Mouse (Mus musculus) cerebellum, adult (tissue): ENCODE results near the gene Myo1e.

Experiments used
- ATAC-seq: cut with Nextera tagmentation; 2 replicates; pipeline ENCODE4 v1.9.2; 2017; ENCODE audit warnings: mild to moderate bottlenecking, moderate library complexity, mixed read lengths; ENCODE audit not compliant: insufficient number of reproducible peaks, low FRiP score, low TSS enrichment

Gene Myo1e

DNA sequence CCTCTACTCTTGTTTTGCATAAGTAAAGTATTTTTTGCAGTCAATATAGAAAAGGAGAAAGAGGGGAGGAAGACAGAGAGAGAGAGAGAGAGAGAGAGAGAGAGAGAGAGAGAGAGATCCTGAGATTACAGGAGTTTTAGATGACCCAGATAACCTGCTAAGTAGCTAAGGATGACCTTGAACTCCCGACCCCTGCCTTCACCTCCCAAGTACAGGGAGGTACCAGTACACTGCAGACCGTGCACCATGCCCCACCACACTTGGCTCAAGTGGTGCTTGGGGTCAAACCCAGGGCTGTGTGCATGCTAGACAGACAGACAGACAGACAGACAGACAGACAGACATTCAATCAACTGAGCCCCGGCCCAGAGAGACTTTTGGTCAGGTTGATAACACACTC, 69.9 kb downstream of the Myo1e start:
- no peak for ATAC-seq

DNA sequence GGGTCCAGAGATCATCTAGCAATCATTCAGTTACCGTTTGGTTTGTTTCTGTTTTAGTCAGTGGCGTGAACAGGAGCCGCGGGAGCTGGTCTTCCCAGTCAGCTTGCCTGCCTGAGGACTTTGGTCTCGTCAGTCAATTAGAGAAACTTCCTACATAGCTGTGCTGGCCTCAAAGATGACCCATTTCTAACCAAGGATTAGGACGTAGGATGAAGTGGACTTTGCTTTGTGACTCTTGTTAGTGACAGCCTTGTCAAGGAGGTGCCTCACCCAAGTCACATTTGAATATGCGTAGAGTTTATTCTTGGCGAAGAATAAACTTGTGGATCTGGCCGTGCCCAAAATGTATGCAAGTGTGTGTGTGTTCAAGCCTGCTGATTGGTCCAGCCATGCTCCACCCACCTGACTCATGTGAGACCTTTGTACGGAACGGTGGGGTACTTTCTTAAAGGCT, 70.4 kb downstream of the Myo1e start:
- no peak for ATAC-seq

DNA sequence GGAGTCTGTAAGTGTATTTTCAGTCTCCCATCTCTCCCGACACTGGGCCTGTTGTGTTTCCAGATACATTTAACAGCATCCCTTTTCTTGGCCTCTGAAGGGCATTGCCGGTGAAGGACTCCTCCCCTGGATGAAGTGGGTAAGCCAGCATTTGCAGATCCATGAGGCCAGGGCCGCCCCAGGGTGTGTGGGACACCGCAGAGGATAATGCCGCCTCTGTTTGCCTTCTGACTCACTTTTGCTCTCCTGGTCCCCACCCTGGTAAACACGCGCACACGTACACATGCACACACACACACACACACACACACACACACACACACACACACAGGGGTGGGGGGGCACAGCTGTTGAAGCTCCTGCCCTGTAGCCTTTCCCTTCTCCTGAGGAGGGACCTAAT, 74.3 kb downstream of the Myo1e start:
- ATAC-seq: no peak

- no peak for ATAC-seq
These were observed 75.0 kb downstream of the Myo1e start for GRCm38 (mm10) chr9:70282107-70282506.

GRCm38 (mm10) chr9:70283151-70283550, 76.0 kb downstream of the Myo1e start:
- no peak for ATAC-seq

GRCm38 (mm10) chr9:70284584-70285140, 77.5 kb downstream of the Myo1e start:
- ATAC-seq: no peak

GRCm38 (mm10) chr9:70290785-70291184, 83.6 kb downstream of the Myo1e start:
- no peak for ATAC-seq

GRCm38 (mm10) chr9:70296916-70297315, 89.8 kb downstream of the Myo1e start:
- ATAC-seq: no peak

DNA sequence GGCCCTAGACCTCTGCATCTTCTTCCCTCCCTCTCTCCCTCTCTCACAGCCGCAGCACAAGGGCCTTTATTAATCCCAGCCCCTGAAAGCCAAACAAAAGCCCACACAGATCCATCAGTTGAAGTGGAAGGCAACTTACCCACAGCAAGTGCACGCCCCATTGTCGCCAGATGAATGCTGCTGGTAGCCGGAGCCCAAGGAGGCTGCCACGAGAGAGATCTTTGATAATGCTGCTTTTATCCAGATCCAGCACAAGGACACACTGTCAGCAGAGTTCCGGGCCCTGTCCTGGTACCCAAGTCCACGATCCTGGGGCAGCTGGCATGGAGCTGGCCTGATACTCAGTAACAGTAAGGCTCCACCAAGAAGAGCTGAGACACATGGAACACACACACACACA, 91.1 kb downstream of the Myo1e start:
- no peak for ATAC-seq

DNA sequence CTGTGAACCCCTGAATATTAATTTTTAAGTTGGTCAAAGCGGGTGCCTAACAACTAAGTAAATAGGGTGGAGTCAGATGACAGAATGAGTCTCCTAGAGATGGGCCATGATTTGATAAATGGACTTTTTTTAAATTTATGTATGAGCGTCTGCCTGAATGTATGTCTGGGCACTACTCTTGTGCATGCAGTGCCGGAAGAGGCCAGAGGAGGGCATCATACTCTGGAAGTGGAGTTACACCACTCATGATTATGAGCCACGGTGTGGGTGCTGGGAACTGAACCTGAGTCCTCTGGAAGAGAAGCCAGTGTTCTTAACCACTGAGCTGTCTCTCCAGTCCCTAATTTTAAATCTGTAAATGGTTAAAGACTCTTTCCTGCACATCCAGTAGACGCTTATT, 93.6 kb downstream of the Myo1e start:
- ATAC-seq: no peak

DNA sequence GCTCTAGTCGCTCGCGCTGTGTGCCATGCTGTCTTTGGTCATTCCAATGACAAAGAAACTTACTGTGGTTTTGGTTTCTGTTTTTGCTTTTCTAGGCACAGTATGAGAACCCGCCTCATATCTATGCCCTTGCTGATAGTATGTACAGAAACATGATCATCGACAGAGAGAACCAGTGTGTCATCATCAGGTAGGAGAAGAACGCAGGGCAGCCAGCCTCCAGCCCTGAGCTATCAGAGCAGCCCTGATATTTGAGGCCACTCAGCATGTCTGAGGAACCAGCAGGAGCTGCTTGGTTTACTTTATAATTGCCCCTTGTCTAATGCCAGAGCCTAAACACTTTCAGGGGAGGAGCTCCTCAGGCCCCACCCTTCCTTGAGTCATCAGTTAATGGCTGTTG, 94.4 kb downstream of the Myo1e start:
- ATAC-seq: no peak

DNA sequence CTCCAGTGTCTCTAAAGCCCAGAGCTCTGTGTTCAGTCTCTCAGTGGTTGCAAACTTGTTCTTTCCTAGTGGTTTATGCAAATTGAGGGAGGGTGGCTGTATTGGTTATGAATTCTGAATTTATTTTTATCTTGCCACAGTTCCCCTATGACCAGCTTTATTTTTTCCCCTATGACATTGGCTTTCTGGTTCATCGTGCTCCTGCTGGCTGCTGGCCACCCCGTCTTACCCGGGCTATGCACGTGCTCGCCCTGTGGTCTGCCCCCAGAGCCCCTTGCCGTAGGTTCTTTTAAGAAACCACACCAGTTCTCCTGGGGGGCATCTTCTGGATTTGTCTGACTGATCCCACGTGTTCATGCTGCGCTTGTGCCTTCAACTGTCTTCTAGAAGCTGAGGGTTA, 97.8 kb downstream of the Myo1e start:
- no peak for ATAC-seq

DNA sequence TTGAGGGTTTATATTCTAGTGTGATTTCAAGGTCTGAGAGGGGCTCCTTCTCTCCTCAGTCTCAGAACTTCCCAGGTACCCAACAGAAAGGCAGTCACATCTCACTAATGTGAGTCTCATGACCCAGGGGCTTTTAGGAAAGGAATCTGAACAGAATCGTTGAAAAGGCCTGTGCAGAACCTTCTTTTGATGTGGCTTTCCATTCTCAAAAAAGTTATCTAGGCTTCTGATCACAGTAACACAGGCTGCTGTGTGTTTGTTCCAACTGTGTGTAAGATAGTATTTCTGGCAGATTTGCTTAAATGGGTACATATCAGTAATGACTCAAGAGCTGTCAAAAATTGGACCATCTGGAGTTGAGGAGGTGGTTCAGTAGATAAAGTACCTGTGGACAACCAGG, 102.9 kb downstream of the Myo1e start:
- ATAC-seq: no peak

- ATAC-seq: no peak
These were observed 106.9 kb downstream of the Myo1e start for GRCm38 (mm10) chr9:70314019-70314418.

- no peak for ATAC-seq
These were observed 108.0 kb downstream of the Myo1e start for GRCm38 (mm10) chr9:70315130-70315529.

DNA sequence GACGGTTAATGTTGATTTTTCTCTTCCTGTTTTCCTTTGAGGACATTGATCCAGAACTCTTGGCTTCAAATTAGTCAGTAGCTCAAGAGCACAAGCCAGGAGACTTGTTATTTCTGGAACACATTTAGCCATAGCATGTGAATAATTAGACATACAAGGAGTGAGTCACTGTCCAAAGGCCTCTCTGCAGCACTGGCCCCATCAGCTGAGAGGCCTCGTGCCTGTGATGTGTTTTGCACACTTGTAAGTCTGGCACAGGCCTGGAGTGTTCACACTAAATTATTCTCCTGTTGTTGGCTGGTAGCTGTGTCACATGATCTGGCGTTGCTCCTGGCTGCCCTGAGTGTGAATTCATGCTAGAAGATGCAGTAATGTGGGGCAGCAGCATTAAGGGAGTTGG, 111.5 kb downstream of the Myo1e start:
- no peak for ATAC-seq

GRCm38 (mm10) chr9:70324336-70324735, 117.2 kb downstream of the Myo1e start:
- ATAC-seq: no peak

GRCm38 (mm10) chr9:70325880-70326595, 118.9 kb downstream of the Myo1e start:
- ATAC-seq: no peak

DNA sequence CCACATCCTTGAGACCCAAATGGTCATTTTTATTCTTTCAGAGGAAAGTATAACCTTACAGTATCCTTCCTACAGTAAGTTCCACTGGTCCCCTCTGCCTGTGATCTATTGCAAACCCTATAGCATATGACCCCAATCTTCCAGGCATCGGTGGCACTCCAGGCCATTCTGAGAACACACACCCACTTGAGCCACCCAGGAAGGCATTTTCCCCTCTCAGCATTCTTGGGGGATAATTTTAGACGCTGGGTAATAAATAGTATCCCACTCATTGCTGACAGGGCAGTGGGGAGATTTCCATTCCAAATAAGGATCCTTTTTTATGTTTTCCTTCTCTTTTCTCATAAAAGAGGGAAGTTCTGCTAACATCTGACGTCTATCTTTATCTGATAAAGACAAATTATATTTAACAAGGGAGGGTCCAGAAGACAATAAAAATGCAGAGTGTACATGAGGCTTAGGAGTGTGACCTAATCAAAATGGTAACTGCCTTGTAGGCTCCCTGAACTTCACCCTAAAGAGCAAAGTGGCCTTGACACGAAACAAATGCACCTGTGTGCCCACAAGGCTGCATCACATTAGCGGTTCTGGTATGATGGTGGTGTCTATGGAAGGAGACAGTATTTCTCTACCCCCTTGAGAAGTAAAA, 121.2 kb downstream of the Myo1e start:
- no peak for ATAC-seq

- ATAC-seq: no peak
These were observed 124.7 kb downstream of the Myo1e start for GRCm38 (mm10) chr9:70331727-70332335.

DNA sequence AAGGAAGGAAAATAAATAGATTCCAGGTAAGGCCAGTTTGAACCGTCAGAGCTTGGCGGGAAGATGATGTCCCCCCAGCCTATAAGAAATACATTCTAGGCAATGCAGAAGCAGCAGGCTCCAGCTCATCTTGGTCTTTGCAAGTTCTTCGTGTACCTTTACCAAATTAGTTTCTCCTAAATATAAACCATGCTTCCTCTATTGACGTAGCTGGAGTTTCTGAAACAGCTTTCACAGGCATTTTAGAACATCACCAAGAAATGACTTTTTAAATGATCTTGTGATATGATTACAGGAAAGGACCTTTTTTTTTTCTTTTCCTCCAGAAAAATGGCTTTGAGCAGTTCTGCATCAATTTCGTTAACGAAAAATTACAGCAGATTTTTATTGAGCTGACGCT, 131.2 kb downstream of the Myo1e start:
- ATAC-seq: no peak
